Mouse (Mus musculus) cerebellum, postnatal 4 days (tissue): Measurements from ENCODE around the gene Lrrc8c.
A peak's percentile ranks its signal among the peaks of the same experiment; 100 is the strongest.
"Not testable (repeated sequence)": the region's sequence is repeated elsewhere in the genome, so short reads cannot be mapped to it uniquely, and the experiment has no call there.

ENCODE experiments used
- DNase-seq, 2 experiments: peaks; one replicate each; pipeline ENCODE4 v3.0.0; 2022; ENCODE audit warnings: low spot score in 2 of 2, mixed read lengths in 1 of 2

Lrrc8c gene

DNA sequence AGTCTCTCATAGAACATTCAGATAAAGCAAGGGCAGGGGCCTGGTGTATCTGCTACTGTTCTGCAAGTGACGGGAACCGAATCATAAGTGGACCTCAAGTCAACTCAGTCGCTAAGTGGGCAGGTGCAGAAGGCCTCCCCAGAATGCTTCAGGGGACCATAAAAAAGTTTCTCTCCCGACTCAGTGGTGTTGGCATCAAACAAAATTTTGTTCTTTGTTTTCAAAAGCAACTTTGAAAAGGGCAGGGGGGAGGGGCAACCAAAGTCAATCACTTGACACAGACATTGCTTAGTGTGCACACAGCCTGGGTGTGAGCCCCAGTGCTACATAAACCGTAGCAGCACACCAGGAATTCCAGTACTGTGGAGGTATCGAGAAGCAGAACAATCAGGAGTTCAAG, 116.4 kb downstream of the Lrrc8c start:
- DNase-seq = no peak

DNA sequence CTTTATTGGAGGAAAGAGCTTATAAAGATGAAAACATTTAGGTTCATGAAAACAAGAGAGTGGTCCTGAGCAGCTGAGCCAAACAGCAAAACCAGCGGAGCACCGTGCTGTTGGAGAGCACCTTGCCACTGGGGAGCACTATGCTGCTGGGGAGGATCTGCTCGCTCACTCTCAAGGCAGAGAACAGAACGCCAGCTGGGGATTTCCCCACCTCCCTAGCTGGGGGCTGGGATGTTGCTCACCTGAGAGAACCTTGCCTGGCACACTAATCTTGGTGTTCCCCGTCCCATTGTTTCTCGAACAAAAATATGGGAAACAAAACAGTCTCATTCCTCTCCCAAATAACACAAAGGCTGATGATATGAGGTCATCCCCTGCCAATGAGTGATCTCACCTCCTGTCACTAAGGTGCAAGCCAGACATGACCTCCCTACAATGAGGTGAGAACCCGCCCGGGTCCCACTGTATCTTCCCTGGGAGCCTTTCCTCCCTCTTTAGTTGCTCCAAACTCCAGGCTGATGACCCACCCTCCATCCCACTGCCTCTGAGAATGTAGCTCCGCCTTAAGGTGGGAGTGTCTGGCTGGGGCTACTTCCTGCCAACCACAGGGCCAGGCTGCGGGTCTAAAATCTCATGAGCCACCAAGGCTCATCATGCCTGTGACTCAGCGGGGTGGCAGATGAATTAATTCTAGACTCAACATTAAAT, 117.5 kb downstream of the Lrrc8c start:
- DNase-seq = no peak

DNA sequence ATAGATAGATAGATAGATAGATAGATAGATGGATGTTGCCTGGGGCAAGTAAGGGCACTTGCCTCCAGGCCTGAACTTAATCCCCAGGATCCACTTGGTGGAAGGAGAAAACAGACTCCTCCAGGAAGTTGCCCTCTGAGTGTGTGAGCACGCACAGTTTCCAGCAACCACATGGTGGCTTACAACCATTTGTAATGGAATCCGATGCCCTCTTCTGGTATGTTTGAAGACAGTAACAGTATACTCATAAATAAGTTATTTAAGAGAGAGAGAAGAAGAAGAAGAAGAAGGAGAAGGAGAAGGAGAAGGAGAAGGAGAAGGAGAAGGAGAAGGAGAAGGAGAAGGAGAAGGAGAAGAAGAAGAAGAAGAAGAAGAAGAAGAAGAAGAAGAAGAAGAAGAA, 119.1 kb downstream of the Lrrc8c start:
- DNase-seq = not testable (repeated sequence)

DNA sequence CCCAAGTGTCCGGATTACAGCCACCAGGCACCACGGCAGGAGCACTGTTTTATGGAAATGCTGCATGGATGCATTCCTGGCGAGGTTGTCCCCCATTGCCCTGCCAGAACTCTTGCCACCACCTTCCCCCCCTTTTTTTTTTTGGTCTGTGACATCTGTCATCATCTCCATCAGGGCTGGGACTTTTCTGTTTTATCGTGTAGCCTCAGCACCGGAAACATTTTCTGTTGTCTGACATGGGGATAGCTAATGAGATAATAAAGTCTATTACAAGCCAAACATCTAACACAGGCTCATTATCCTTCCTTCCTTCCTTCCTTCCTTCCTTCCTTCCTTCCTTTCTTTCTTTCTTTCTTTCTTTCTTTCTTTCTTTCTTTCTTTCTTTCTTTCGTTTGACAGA, 119.7 kb downstream of the Lrrc8c start:
- DNase-seq = no peak

DNA sequence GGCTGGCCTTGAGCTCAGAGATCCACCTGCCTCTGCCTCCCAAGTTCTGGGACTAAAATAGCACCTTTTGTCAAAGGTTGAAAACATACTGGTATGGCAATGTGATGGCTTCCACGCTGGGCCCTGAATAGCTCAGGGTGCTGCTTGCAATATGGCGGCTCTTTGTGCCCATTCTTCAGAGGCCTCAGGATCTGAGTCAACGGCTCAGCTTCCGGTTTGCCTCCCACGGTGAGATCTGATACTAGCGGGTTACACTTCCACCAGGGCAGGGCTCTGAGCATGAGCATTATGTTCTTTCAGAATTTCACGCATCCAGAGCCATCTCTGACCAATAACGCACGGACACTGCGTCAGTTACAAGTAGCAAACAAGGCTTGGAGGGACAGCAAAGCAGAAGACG, 120.2 kb downstream of the Lrrc8c start:
- DNase-seq = no peak

DNA sequence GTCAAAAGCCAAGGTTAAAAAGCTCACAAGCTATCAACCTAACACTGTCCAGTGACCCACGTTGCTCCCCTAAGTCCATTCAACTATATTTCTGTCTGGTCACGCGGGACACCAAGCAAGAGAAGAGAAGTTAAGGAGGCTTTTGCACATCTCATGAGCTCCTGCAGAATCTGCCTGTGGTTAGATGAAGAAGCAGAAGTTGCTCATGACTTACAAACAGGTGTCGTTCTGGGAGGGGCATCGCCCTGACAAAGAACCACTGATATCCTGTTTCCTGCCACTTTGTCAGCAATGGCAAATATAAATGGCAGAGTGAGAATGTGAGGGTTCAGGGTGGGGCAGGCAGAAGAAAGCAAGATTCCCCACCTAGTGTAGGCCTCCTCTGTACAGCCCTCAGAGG, 123.3 kb downstream of the Lrrc8c start:
- DNase-seq = no peak

DNA sequence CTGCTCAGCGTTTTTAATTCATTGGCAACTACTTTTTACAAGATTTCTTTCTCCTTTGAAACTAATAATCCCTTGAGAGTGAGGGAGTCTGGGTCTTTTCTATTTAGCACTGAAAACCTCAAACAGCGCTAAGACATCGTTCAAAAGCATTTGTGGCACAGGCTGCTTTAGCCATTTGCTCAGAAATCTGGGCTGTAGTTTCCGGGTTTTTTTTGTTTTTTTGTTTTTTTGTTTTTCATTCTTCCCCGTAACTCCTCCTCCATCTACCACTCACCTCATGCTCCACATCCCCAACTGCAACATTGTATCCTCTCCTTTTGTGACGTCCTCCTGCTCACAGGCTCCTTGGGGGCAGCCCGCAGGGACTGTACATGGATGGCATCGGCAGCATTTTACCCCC, 124.1 kb downstream of the Lrrc8c start:
- no peak for DNase-seq

DNA sequence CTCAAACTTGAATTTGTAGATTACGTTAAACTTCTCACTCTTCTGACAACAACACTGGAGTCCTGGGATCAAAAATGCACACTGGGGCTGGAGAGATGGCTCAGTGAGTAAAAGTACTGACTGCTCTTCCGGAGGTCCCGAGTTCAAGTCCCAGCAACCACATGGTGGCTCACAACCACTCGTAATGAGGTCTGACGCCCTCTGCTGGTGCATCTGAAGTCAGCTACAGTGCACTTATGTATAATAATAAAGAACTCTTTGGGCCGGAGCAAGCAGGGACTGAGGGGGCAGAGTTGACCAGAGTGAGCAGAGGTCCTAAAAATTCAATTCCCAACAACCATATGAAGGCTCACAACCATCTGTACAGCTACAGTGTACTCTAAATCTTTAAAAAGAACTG, 125.0 kb downstream of the Lrrc8c start:
- no peak for DNase-seq

DNA sequence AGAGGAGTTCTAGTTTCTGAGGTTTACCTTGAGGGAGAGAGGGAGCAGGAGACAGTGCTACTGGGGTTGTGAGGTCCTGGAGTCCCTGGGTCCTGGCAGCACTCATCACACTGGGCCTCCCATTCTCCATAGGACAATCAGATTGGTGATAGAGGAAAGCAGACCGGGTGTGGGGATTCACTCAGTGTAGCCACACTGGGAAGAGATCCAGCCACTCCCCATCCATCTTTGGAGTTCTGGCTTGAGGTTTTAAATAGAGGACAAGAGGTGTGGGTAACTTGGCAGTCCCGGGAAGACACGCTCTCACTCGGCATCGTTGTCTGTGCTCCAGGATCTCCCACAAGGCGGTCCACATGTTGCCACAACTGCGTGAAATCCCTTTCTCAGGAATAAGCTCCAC, 127.9 kb downstream of the Lrrc8c start:
- no peak for DNase-seq

DNA sequence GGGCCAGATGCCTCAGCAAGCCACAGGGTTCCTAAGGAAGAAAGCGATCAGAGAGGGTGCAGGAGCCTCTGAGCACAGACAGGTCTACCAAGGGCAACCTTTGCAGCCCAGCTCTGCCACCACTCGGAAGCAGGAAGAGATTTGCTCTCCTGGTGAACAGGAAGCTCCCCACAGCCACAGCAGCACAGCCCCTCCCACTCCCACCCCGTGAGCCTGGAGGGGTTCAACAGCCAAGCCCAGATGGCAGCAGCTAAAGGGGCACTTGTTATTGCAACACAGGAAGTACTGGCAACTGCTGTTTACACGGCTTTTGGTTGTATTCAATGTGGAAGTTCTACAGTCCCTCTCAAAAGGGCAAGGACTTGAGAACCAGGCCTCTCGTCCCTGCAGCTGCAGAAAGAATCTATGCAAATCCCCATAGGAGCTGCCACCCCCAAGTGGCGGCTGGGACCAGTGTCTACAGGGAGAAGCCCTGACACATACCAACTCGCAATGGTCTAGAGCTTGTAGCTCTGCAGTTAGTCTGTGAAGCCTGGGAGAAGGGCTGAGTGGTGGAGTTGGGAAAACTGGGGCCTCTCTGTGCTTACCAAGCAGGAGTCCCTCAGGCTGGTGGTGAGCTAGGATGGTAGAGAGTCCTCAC, 129.6 kb downstream of the Lrrc8c start:
- no peak for DNase-seq

DNA sequence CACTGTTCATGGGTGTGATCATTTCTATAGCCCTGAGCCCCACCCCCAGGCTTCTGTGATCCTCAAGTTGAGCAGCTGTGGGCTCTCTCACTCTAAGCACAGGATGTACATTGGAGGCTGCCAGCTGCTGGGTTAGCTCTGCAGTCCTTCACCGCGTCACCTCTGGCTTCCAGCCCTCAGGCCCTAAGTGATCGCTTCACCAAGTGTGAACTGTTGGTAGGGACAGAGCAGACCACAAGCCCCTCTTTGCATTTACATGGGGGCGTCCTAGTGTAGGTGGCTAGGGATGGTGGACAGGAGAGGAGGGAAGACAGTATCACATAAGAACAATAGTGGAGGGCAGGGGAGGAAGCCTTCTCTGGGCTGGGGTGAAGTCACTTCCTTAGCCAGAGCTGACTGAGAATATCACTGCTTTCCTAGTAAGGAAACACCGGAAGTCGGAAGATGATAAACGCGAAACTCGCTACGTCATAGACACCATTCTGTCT, 130.4 kb downstream of the Lrrc8c start:
- DNase-seq = no peak

DNA sequence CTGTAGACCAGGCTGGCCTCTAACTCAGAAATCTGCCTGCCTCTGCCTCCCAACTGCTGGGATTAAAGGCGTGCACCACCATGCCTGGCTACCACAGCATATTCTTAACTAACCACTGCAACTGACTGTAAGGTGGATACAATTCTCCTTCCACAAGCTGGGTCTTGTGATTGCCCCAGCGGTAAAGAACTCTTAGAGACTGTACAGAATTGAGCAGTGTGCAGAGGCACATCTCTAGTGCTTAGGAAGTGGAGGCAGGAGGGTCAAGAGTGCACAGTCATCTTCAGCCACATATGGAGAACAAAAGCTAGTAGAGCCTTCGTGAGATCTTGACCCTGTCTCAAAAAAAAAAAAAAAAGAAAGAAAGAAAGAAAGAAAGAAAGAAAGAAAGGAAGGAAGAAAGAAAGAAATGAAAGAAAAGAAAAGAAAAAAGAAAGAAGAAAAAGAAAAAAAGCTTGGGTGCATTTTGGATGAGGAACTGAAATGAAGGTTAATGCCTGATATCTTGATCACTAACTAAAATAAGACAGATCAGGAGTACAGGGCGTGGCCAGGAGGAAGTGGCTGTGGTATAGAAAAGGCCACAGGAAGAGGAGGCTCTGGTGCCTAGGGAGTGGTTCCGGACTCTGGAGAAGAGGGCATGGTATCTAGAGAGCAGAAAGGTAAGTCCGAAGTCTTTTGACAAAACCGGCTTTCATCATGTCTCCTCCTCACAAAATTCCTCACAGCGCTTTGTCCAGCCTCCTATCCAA, 131.7 kb downstream of the Lrrc8c start:
- no peak for DNase-seq

DNA sequence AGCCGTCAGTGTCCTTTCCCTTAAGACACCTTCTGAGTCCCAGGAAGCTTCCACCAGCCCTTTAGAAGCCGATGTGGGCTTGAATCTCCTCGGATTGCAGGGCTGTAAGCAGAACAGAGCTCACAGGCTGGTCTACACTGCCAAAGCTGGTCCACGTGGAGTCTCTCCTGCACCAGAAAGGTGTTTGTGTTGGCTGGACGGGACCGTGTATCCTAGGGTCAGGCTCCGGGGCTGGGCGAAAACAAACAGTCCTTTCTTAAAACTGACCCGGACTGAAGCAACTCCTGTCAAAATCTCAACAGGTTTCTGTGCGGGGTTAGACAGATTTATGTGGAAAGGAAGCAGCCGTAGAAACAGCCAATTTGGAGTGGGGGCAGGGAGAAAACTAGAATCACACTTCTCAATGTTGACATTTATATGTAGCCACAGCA, 132.4 kb downstream of the Lrrc8c start:
- DNase-seq = no peak

DNA sequence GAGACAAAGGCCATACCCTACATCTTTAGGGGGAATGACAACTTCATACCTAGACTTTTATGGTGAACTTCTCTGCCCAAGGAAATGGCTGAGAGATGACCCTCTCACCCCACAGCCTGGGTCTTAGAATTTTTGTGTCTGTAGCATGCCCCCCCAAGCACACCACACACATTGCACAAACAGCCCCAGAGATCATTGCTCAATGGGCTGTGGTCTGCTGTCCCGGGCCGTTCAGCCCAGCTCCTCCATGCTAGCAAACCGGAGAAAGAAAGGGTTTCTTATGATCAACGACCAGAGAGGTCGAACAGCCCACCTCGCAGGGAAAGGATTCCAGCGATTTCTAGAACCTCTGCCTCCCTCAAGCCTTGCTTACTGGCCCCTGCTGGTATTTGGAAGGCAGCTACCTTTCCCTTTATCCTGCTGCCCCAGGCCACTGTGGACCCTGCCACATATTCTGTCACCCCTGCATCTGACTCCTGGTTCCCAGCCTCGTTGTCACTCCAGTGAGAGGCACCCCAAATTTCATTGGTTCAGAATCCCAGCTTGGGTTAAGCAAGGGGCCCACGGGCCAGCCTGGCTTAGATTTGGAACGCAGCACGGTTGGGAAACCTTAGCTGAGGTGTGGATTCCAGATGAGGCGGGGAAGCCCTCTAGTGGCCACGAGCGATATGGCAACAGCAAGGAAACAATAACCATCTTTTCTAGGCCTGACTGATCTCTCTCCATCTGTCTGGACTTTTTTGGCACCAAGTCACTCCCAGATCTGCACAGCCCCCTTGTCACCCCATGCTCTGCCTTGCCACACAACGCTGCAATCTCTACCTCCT, 135.3 kb downstream of the Lrrc8c start:
- DNase-seq = peak; percentile 72 to 84

DNA sequence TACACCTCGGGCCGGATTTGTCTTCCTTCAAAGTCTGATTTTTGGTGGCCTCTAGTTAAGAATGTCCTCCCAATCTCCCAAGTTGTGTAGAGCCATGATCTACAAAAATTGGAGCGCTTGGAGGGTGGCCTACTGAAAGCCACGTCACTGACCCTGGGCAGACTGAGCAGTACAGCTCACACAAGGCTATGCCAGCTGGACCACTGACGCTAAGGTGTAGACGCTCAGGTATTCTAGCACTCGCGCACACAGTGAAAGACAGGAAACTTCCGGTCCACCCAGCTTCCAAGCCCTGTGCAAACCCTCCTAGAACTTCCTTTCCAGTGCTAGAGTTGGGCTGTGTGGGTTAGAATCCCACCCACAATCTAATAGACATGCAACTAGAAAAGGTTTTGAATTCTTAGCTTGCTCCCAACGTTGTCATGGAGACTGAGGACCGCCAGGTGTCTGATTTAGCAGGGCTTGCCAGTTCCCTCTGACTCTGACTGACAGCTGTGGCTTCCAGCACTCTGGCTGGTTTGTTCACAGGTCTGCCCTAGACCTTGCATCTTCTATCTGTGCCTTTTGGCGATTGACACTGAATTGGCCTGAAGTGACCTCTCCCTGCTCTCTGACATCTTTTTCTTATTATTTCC, 136.0 kb downstream of the Lrrc8c start:
- DNase-seq = no peak

DNA sequence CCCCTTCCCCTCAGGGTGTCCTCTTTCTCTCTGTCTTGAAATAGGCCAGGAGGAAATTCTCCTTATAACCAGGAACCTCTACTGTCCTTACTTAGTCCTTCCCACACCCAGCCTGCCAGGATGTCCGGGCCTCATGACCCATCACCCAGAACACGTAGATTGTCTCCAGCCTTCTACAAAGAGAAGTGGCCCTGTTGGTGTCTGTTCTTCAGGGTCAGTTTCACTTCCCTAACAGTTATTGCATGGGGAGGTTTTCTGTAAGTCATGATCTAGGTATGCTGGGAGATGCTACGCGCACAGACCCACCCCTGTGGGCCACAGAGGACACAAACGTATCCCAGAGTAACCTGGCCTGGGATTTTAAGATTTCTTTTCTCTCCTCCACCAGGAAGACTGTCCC, 142.7 kb downstream of the Lrrc8c start:
- DNase-seq = no peak
